Mouse (Mus musculus): Measurements from ENCODE around the gene Ly75.

Ly75 gene

GRCm38 (mm10) chr2:60382858-60383669, at the start of gene Ly75:
TSS of gene Ly75 (minus strand) at chr2:60383303.
- peak; percentile 75 to 82 for DNase-seq (ENCODE audit: low spot score in 2 of 2)

GRCm38 (mm10) chr2:60430315-60431021, 47.4 kb upstream of the Ly75 start:
- no peak for DNase-seq (ENCODE audit: low spot score in 2 of 2)

GRCm38 (mm10) chr2:60418075-60418474, 35.0 kb upstream of the Ly75 start:
- DNase-seq (ENCODE audit: low spot score in 2 of 2), result peak; percentile 36 to 76

DNA sequence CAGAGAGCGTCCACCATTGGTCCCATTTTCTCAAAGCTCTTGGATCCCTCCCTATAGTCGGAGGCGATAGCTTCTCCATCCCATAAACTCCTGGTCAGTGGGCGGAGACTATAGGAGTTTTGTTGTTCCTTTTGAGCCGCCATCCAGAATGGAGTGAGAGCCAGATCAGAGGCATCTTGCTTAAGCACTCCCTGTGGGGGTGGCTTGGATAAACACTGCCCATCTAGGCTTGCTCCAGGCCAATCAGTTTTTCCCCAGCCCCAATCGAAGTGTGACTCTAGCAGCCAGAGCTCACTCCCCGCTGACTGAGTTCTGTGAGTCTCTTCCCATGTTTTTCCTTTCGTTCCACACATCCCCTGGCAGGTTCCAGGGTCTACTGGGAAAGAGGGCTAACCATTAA, 31.2 kb upstream of the Ly75 start:
- no peak for DNase-seq (ENCODE audit: low spot score in 2 of 2)

DNA sequence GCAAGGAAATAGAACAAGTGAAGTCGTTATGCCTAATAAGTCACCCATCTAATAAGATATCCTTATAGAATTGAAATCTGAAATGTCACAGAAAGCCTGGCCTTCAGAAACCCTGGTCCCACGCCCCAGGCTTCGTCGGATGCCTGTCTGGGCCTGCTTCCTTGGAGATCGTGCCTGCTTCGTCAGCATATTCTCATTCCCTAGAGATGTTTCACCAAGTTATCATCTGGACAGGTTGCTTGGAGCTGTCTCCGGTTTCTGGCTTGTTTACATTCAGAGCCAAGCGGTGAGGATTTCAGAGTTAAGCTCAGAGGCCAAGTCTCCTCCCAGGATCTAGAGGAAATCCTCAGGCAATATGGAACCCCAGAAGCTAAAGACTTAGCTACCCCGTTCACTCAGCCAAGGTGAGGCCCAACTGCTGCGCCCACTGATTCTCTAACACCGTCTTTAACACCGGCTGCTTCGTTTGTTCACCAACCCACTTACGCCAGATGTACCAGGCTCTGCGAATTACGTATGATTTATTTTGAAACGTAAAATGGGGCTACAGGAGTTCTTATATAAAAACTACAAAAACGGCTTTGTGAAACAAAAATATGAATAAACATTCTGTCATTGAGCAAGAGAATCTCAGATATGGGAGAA, 30.0 kb upstream of the Ly75 start:
- DNase-seq (ENCODE audit: low spot score in 2 of 2), result no peak

DNA sequence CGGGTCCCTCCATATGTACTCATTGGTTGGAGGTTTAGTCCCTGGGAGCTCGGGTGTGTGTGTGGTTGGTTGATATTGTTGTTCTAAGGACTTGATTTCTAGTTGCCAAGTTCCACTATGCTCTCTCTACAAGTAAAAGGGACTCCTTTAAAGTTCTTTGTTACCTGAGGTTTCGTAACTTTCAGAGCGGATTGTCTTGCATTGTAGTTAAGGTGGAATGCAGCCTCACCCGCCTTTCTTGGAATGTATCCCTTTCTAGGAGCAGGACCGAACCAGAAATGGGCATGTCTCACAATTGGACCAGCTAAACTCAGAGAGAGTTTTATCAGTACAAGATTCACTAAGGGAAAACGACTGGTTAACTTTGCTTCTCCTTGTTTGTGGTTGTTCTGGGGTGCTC, 28.1 kb upstream of the Ly75 start:
- DNase-seq (ENCODE audit: low spot score in 2 of 2), result no peak

GRCm38 (mm10) chr2:60409989-60410763, 27.1 kb upstream of the Ly75 start:
- no peak for DNase-seq (ENCODE audit: low spot score in 2 of 2)

DNA sequence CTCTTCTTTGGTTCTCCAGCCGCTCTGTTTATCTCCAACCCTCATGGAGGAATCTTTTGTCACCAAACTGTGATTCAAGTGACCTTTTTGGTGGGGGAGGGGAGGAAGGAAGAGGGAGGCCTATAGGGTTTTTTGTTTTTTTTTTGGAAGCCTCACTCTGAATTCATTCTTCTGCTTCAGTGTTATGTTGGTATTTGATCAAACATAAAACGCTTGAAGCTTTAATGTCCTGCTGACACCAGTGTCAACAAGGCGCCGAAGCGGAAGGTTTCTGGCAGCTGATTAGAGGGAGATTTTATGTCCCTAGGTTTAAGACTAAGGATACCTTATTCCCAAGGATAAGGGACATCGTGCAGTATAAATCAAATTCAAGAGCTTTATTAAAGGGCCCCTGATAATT, 26.1 kb upstream of the Ly75 start:
- DNase-seq (ENCODE audit: low spot score in 2 of 2), result no peak

DNA sequence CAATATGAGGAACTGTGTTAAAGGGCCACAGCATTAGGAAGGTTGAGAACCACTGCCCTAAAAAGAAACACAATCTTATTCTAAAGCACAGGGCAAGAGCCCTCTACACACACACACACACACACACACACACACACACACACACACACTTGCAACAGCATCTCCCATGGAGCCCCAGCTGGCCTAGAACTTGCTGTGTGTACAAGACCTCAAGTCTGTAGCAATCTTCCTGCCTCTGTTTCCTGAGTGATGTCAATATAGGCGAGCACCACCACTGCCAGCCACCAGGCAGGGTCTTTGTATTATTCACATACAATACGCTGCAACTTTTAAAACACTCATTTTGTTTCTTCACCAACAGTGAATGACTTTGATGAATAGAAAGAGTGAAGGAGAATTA, 24.3 kb upstream of the Ly75 start:
- DNase-seq (ENCODE audit: low spot score in 2 of 2), result no peak

- DNase-seq (ENCODE audit: low spot score in 2 of 2), result no peak
Observed at GRCm38 (mm10) chr2:60405431-60405830, 22.3 kb upstream of the Ly75 start.

DNA sequence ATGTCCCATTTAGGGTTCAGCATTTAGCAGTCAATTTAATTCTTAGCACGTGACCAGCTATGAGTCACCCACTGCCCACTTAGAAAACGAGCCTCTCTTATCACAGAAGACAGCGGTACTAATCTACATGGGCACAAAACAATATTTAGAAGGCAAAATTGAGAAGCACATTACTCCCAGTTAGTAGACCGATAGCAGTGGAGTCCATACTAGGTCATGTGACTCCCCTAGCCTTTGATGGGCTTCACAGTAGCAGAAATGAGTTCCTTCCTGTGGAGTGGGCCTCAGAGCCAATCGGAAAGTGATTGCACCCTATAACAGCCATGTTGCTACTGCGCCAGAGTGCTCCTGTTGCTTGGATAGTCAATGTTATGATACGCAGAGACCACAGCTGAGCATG, 21.7 kb upstream of the Ly75 start:
- no peak for DNase-seq (ENCODE audit: low spot score in 2 of 2)

DNA sequence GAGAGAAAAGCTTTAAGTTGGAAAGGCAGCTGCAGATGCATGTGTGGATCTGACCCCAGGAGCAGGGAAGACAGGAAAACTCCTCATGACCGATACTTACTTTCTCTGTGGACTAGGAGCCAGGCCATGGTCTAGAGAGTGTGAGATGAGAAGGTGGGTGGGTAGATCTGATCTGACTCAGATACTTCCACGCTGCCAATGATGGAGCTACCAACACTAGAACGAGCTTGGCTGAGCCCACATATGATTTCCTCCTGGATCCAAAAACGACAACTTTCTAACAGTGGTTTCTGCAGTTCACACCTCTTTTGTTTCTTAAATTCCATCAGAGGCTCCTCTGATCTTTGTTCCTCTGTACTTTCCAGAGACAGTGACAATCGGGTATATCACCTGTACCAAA, 18.6 kb upstream of the Ly75 start:
- no peak for DNase-seq (ENCODE audit: low spot score in 2 of 2)

DNA sequence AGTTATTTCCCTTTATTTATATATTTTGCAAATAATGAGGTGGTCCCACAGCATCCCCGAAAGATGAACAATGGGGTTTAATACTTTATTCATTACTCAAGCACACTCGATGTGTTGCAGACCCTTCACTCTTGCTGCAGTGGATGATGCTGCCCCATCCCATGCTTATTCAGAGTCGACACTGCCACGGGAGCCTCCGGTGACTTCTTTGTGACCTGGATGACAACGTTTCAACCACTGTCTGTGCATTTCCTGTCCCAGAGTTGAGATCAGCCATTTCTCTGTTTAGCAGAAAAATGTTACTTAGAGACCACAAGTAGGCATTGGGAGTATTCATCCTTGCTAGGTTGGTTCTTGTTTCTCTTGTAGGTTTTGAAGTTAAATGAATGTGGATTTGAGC, 10.7 kb upstream of the Ly75 start:
- no peak for DNase-seq (ENCODE audit: low spot score in 2 of 2)

DNA sequence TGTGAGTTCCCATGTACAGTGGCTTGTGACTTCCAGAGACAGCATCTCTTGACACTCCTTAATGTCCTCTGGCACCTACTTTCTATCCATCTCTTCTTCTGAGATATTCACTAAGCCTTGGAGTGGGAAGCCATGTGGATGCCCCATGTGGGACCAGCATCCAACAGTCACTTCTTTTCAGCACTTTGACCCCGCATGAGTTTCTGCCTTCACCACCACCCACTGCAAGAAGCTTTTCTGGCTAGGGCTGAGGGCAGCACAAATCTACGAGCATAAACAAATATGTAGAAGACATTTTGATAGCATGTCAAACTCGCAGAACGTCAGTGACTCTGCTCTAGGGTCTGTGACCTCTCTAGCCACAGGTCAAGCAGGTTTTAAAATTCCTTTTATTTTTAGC, 9.2 kb upstream of the Ly75 start:
- no peak for DNase-seq (ENCODE audit: low spot score in 2 of 2)

- DNase-seq (ENCODE audit: low spot score in 2 of 2), result no peak
Observed at GRCm38 (mm10) chr2:60387363-60387762, 4.3 kb upstream of the Ly75 start.

- no peak for DNase-seq (ENCODE audit: low spot score in 2 of 2)
Observed at GRCm38 (mm10) chr2:60386835-60387234, 3.7 kb upstream of the Ly75 start.

DNA sequence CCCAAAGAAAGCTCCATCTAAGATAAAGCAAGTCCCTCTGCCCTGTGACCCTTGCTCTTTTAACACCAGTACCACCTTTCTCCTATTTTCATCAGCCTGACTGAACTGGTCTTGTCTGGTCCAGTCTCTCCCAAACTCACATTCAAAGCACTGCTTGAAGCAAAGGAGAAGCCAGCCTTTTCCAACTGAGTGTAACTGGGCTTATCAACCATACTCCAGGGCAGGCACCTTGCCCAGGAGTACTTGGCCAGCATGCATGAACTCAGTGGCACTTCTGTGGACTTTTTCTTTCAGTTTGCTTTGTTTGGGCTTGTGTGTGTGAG, 1.6 kb upstream of the Ly75 start:
- DNase-seq (ENCODE audit: low spot score in 2 of 2), result no peak

DNA sequence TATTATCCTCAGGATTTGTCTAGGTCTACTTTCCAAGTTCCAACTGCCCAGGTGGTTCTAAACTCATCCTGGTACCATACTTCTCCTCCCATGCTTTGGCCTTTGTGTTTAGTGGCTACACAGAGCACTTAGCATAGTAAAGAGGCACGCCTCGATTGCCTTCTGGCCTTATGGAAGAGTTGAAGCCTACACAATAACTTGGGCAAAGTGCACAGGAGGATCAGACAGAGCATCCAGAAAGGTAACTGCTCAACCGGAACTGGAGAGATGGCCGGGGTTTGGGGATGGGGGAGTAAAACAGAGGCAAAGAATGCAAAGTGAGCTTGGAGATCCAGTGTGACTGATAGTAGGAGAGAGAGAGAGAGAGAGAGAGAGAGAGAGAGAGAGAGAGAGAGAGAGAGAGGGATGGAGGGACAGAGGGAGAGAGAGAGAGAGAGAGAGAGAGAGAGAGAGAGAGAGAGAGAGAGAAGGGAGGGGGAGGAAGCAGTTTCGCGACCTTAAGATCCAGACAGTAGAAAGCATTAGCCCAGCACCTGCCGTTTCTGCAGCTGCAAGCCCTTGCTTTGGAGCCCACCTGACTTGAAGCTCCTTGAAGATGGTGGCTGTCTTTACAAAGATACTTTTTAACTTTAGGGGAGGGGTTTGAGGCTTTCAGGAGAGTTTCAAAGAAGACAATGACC, 1.1 kb upstream of the Ly75 start:
- DNase-seq (ENCODE audit: low spot score in 2 of 2), result no peak

- DNase-seq (ENCODE audit: low spot score in 2 of 2), result no peak
Observed at GRCm38 (mm10) chr2:60382346-60382745, 757 bp downstream of the Ly75 start.

DNA sequence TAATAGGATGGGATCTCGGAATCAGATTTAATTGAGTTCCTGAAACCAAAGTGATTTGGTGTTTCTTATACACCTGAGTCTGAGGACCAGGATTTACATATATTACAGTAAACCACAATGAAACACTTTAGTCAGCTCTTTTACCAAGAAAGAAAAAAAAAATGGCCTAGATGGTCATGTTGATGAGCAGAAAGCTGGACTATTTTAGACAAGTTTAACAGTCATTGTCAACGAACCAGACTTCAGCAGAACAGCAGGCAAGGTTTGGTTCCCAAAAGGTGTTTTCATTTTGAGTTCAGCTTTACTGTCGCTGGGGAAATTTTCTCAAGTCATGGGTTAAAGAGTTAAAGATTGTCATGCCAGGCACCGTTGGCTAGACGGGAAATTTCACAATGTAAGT, 5.8 kb downstream of the Ly75 start:
- no peak for DNase-seq (ENCODE audit: low spot score in 2 of 2)

DNA sequence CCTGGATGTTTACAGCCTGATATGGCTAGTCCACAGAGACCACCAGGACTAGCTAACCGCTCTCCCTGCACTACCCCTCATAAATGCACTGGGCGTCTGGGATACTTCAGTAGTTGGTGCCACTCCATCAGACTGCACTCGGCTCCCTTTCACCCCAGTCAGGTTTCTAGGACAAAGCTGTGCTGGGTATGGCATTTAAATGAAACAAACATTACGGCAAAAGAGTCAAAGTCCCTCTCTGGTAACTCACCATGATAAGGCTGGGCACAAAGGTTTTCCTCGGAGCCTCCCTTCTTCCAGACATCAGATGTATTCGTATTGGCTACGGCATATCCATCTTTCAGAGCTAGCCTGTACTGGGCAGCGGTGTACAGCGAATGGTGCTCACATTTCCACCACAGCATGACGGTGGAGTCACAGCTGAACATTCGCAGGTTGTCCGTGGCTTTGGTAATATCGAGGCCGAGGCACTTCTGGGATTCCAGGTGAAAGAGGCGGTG, 7.4 kb downstream of the Ly75 start:
- DNase-seq (ENCODE audit: low spot score in 2 of 2), result no peak

- no peak for DNase-seq (ENCODE audit: low spot score in 2 of 2)
Observed at GRCm38 (mm10) chr2:60375126-60375525, 8.0 kb downstream of the Ly75 start.
